Mouse (Mus musculus): ENCODE measurements around the gene Mkrn2os. TPM values are rescaled to one million over a fixed set of nuclear protein-coding genes. Genes with fewer than 3 reads are reported as not detected.

Mkrn2os gene
- polyA plus RNA-seq, 1 experiment from 2014 or later, result 0.35 TPM

DNA sequence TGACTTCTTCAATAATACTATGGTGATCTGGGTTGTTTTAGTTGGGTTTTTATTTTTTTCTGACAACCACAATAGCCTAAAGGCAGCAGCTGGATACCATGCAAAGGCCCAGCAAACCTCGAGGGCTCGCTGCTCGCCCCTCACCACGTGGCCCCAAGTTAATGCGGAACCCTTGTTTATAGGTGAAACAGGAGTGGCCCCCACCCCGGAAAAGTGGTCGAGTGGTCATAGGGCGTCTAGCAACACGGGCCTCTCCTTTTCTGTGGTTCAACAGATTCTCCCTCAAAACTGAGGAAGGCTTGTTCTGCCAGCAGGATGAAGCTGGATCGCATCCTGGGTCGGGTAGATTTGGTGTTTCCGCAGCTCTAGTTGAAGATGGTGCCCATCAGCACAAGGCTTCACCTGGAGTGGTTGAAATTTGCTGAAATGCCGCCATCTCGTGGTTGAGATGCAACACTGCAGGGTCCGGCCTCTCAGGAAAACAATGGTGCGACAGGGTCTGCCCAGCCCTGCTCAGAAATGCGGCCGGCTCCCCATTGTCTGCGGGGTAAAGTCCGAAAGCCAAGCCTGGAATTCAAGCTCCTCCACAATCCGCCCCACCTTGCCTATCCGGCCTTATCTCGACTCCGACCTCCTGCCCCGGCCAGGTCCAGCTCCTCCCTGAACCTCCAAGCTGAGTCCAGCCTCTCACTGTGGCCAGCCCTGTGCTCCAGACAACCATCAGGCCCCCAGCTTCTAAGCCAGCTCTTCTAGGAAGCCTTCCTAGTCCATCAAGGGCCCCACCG lies 53.5 kb downstream of the Mkrn2os start:
- 22% methylated on average over 26 of the region's 26 CpGs for WGBS
- peak overlapping the region; percentile 58 for H3K4me2 ChIP-seq
- H3K9me3 ChIP-seq, result no peaks in the 10 kb centered on the region
- peak; percentile 89 for ATAC-seq (ENCODE audit: low read depth)
- H3K4me1 ChIP-seq (replicated peaks), result peaks cover 7% of the 10 kb centered on the region
- peak overlapping the region; percentile 27 for H3K4me3 ChIP-seq
- no peaks in the 10 kb centered on the region for H3K36me3 ChIP-seq
- H3K27ac ChIP-seq (replicated peaks), result no peak overlapping the region
- H3K27me3 ChIP-seq, result no peaks in the 10 kb centered on the region
- peak overlapping the region; percentile 74 for H3K9ac ChIP-seq

DNA sequence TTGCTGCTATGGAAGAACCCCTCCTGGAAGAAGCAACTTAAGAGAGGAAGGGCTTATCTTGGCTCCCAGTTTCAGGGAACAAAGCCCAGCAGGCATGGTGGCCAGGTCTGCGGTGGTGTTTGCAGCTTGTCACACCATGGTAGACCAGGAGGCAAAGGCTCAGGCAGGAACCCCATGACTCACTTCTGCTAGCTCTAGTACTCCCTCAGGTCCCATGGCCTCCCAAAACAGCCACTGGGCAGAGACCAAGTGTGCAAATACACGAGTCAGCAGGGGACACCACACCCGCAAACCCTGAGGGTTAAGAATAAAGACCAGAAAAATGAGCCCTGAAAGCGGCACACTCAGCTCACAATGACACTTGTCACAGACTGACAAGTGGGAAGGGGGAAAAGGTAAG lies 56.2 kb downstream of the Mkrn2os start:
- 64% methylated on average over 4 of the region's 4 CpGs for WGBS
- no peak for ATAC-seq (ENCODE audit: low read depth)
- H3K4me3 ChIP-seq, result no peak overlapping the region
- no peaks in the 10 kb centered on the region for H3K27me3 ChIP-seq
- H3K9me3 ChIP-seq, result no peaks in the 10 kb centered on the region
- H3K36me3 ChIP-seq, result no peaks in the 10 kb centered on the region
- H3K27ac ChIP-seq (replicated peaks), result no peak overlapping the region
- no peak overlapping the region for H3K9ac ChIP-seq
- no peak overlapping the region for H3K4me2 ChIP-seq
- 0 out of 2 replicates have a peak, but pooled peaks cover 3% of the 10 kb centered on the region for H3K4me1 ChIP-seq (replicated peaks)

DNA sequence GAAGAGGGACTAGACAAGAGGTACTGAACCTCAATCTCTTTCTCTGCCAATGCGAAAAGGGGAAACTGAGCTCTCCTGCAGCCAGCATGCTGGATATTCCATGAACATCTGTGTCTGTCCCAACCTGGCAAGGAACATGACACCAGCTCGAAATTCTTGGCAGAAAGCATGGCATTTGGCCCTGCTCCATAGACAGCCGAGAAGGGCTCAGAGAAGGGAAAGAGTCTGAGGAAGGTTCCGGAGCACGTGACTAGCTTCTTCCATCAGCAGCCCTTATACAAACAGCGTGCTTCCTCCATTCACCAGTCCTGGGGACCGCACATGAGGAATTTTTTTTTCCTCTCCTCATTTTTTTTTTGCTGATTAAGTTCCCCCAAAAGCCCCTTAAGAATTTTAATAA lies 57.8 kb downstream of the Mkrn2os start:
- Histone ChIP-seq H3K4me1 (replicated peaks) (0 out of 2 replicates have a peak, but pooled peaks cover 3% of the 10 kb centered on the region), H3K9ac (no peak overlapping the region), H3K4me2 (no peak overlapping the region), H3K4me3 (no peak overlapping the region), H3K27ac (replicated peaks) (no peak overlapping the region), H3K27me3 (no peaks in the 10 kb centered on the region), H3K36me3 (no peaks in the 10 kb centered on the region), H3K9me3 (no peaks in the 10 kb centered on the region)
- 79% methylated on average over 7 of the region's 7 CpGs for WGBS
- ATAC-seq (ENCODE audit: low read depth), result no peak

Other genes with a start within 250 kb of the Mkrn2os start
- 0.14 and 0.80 TPM in 2 replicates for gene Pparg, start 231.6 kb downstream of the Mkrn2os start, polyA plus RNA-seq (2015; fragmentation: Nextera tagmentation; extraction: Ambion mirVana)
- gene Tsen2, start 47.9 kb downstream of the Mkrn2os start, polyA plus RNA-seq (2015; fragmentation: Nextera tagmentation; extraction: Ambion mirVana), result 31.7 and 32.3 TPM in 2 replicates
- 30.2 and 38.4 TPM in 2 replicates for gene Mkrn2, start 9.3 kb upstream of the Mkrn2os start, polyA plus RNA-seq (2015; fragmentation: Nextera tagmentation; extraction: Ambion mirVana)
- gene Raf1, start 84.1 kb upstream of the Mkrn2os start, polyA plus RNA-seq (2015; fragmentation: Nextera tagmentation; extraction: Ambion mirVana), result 141 and 156 TPM in 2 replicates
- gene Tmem40, start 169.8 kb upstream of the Mkrn2os start, polyA plus RNA-seq (2015; fragmentation: Nextera tagmentation; extraction: Ambion mirVana), result 1.6 and 2.5 TPM in 2 replicates
- gene Cand2, start 182.0 kb upstream of the Mkrn2os start, polyA plus RNA-seq (2015; fragmentation: Nextera tagmentation; extraction: Ambion mirVana), result 13.2 and 15.8 TPM in 2 replicates
- 1,247 and 1,390 TPM in 2 replicates for gene Rpl32, start 216.2 kb upstream of the Mkrn2os start, polyA plus RNA-seq (2015; fragmentation: Nextera tagmentation; extraction: Ambion mirVana)
- gene Efcab12, start 245.8 kb upstream of the Mkrn2os start, polyA plus RNA-seq (2015; fragmentation: Nextera tagmentation; extraction: Ambion mirVana), result 2.7 and 2.8 TPM in 2 replicates

All from neural tube, embryonic 13.5 days (tissue).